8 mouse cellular contexts compared by ENCODE assay signal in the genomic region with DNA sequence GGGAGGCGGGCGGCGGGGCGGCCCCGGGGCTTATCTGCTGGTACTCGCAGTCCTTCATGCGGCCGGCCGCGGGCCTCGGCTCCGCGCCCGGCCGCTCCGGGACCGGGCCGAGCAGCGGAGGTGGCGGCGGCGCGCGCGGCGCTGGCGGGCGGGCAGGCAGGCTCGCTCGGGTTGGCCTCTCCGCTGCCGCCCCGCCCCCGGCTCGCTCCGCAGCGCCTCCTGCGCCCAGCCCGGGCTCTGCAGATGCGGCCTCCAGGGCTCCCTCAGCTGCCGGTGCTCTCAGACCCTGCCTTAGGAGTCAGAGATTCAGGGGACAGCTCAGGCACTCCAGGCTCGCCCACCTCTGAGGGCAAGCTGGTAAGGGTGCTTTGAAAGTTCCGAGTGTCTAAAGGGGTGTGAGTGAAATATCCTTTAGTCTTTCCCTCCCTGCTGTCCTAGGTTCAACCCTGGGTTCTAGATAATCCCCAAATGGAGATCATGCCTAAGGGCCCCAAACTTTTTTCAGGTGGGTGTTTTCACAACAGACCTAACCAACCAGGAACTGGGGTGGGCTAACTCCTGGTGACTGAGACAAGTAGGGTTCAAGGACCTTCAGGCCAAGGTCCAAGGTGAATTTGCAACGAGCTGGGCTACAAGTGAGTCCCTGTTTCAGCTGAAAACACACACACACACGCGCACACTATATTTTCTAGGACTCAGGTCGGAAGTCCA. TPM values are rescaled to one million over a fixed set of nuclear protein-coding genes. Genes with fewer than 3 reads are reported as not detected.
DNase-seq lines count a peak whose midpoint lies in the region; ATAC-seq lines count a peak whose summit lies in the region.

No protein-coding gene starts in this region.

- no peaks in the 10 kb centered on the region for H3K36me3 ChIP-seq in hindbrain, embryonic 11.5 days (ENCODE audit: control insufficient read depth, insufficient read depth, low read length)

- H3K4me2 ChIP-seq in hindbrain, embryonic 11.5 days (replicated peaks; ENCODE audit: low read depth, low read length) = peak overlapping the region; percentile 96

- H3K27me3 ChIP-seq in hindbrain, embryonic 11.5 days (ENCODE audit: control insufficient read depth, insufficient read depth, low read length) = no peaks in the 10 kb centered on the region

- DNase-seq in MEL-GATA-1-ER (ENCODE audit: extremely low read depth, low read depth) = peak; percentile 38
- peak; percentile 89 for DNase-seq in cerebellum, adult 9-10 months
- peak; percentile 28 to 91 for DNase-seq in frontal cortex, adult 2 months (ENCODE audit: extremely low spot score in 1 of 2, low spot score in 1 of 2)
- DNase-seq in hindbrain, embryonic 11.5 days (ENCODE audit: low spot score) = peak; percentile 94
- DNase-seq in layer of hippocampus, postnatal 14 days (ENCODE audit: low spot score in 2 of 2) = peak; percentile 82 to 84
- DNase-seq in lung, postnatal 14 days = peak; percentile 91
- DNase-seq in retina, adult 2 months (ENCODE audit: low read depth, low spot score) = peak; percentile 60
- peak; percentile 93 to 95 for DNase-seq in thymus, postnatal 36 days

- no peaks in the 10 kb centered on the region for H3K9me3 ChIP-seq in hindbrain, embryonic 11.5 days (ENCODE audit: control insufficient read depth, low read length)

- peak; percentile 68 for ATAC-seq in hindbrain, embryonic 11.5 days (ENCODE audit: low FRiP score)

- H3K4me3 ChIP-seq in hindbrain, embryonic 11.5 days (ENCODE audit: low read depth, low read length) = peak overlapping the region; percentile 82

- WGBS in hindbrain, embryonic 11.5 days = 23% methylated on average over 15 of the region's 47 CpGs

- H3K27ac ChIP-seq in hindbrain, embryonic 11.5 days (ENCODE audit: low read depth, low read length) = peak overlapping the region; percentile 58

- peak overlapping the region; percentile 97 for H3K9ac ChIP-seq in hindbrain, embryonic 11.5 days (ENCODE audit: low read depth, low read length)

- peaks cover 9% of the 10 kb centered on the region; the same call in 1 of the 2 replicates for H3K4me1 ChIP-seq in hindbrain, embryonic 11.5 days (replicated peaks; ENCODE audit: control insufficient read depth, insufficient read depth, low read length)

RNA-seq across cellular contexts. Expression of a gene that starts 16.5 kb away (rescaled TPM):
- 38.5 and 43.3 TPM in 2 replicates for polyA plus RNA-seq in frontal cortex, adult 2 months (2012; rRNA removed)
- 2.0 and 2.8 TPM in 2 replicates for polyA plus RNA-seq in hindbrain, embryonic 11.5 days (2014; fragmentation: Nextera tagmentation; extraction: Ambion mirVana)
- 10 to 100 TPM; 30.0 to 36.7 TPM for total RNA-seq in layer of hippocampus, postnatal 14 days (2021)

RNA-seq across cellular contexts. Expression of a gene that starts 31.5 kb away (rescaled TPM):
- 2.5 and 2.9 TPM in 2 replicates for polyA plus RNA-seq in frontal cortex, adult 2 months (2012; rRNA removed)
- 19.5 and 29.6 TPM in 2 replicates for polyA plus RNA-seq in hindbrain, embryonic 11.5 days (2014; fragmentation: Nextera tagmentation; extraction: Ambion mirVana)
- total RNA-seq in layer of hippocampus, postnatal 14 days (2021) = 1 to 10 TPM; 1.2 to 1.5 TPM

RNA-seq across cellular contexts. Expression of a gene that starts 39.0 kb away (rescaled TPM):
- polyA plus RNA-seq in frontal cortex, adult 2 months (2012; rRNA removed) = 7.5 and 8.2 TPM in 2 replicates
- polyA plus RNA-seq in hindbrain, embryonic 11.5 days (2014; fragmentation: Nextera tagmentation; extraction: Ambion mirVana) = 10.0 and 10.7 TPM in 2 replicates
- total RNA-seq in layer of hippocampus, postnatal 14 days (2021) = 1 to 10 TPM; 6.8 to 9.1 TPM

RNA-seq across cellular contexts. Expression of a gene that starts 49.3 kb away (rescaled TPM):
- polyA plus RNA-seq in frontal cortex, adult 2 months (2012; rRNA removed) = 18.9 and 22.4 TPM in 2 replicates
- 25.9 and 29.3 TPM in 2 replicates for polyA plus RNA-seq in hindbrain, embryonic 11.5 days (2014; fragmentation: Nextera tagmentation; extraction: Ambion mirVana)
- 10 to 100 TPM; 11.1 to 11.4 TPM for total RNA-seq in layer of hippocampus, postnatal 14 days (2021)

RNA-seq across cellular contexts. Expression of a gene that starts 58.9 kb away (rescaled TPM):
- polyA plus RNA-seq in frontal cortex, adult 2 months (2012; rRNA removed) = 7.0 and 7.5 TPM in 2 replicates
- 6.9 and 8.9 TPM in 2 replicates for polyA plus RNA-seq in hindbrain, embryonic 11.5 days (2014; fragmentation: Nextera tagmentation; extraction: Ambion mirVana)
- total RNA-seq in layer of hippocampus, postnatal 14 days (2021) = 1 to 10 TPM; 8.0 TPM

Comparison
In these comparisons a context has a peak if more than half of its experiments do, and no peak if none do; other contexts are left out.
1. Peak in every context shown above with its lines: DNase-seq, ATAC-seq, H3K4me3 ChIP-seq and H3K27ac ChIP-seq.
2. DNase-seq: peak in every context shown above with its lines; median percentile 94 in hindbrain, embryonic 11.5 days; 94 in thymus, postnatal 36 days; 91 in lung, postnatal 14 days; 89 in cerebellum, adult 9-10 months; 83 in layer of hippocampus, postnatal 14 days; 60 in retina, adult 2 months; 60 in frontal cortex, adult 2 months; 38 in MEL-GATA-1-ER.
3. RNA of a gene that starts 16.5 kb away (polyA plus RNA-seq): 38.5 to 43.3 TPM in frontal cortex, adult 2 months; 2.0 to 2.8 TPM in hindbrain, embryonic 11.5 days; every median in the first group is over 10 times any median in the second.